Mouse (Mus musculus) cortical plate, adult 2 months (tissue): ENCODE data around the gene Slc1a2.

Experiments
- CTCF ChIP-seq: fragments of 200-500 bp; IDR thresholded peaks from 2 replicates; pipeline ENCODE4 v1.5.1; 2011; ENCODE audit warnings: mild to moderate bottlenecking, control low read depth, low read length; ENCODE audit not compliant: insufficient read depth; ENCODE audit errors: extremely low read depth
- POLR2A ChIP-seq: fragments of 200-500 bp; IDR thresholded peaks from 2 replicates; pipeline ENCODE4 v1.6.1; 2011; ENCODE audit warnings: mild to moderate bottlenecking, low read length, control low read depth; ENCODE audit not compliant: insufficient read depth; ENCODE audit errors: extremely low read depth

GRCm38 (mm10) chr2:102659521-102659830 lies 1.0 kb downstream of the Slc1a2 start:
- TF ChIP-seq POLR2A, result no peak
- no peak for TF ChIP-seq CTCF
